Mouse (Mus musculus): ENCODE measurements around the gene Zfp526.

DNA sequence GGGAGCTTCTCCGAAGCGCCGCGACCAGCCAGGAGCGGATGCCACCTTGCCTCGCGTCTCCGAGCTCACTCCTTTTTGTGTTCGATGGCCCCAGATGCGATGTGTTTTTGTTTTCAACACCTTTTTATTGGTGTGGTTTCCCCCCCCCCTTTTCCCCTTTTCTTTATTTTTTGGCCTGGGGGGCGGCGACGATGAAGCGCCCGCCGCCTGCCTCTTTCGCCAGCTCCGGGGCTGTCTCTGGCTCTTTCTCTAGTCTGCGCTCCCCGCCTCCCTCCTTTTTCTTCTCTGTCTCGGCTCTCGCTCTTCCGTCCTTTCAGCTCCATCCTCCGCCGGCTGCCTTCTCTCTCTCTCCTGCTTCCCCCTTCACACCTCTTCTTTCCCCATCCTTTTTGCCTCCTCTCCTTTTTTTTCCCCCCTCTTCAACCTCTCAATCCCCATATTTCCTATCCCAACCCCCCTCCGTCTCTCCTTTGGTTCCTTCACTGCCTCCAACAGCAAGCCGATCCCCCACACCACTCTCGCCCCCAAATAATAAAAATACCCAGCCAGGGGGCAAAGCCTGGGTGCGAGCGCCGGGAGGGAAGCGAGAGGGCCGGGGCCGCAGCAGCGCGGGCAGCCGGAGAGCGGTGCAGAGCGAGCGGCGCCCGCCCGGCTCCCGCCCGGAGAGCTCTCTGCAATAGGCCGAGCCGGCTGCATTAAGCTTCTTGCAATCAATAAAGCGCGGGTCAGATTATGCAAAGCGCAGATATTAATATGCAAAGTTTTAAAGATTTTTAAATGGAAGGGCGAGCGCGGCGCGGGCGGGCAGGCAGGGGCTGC is 42.2 kb upstream of the Zfp526 start:
- TF ChIP-seq CTCF (IDR thresholded peaks at IDR 0.05; ENCODE audit: extremely low read depth, insufficient read depth, low read length) (no peak), POLR2A (IDR thresholded peaks at IDR 0.05; ENCODE audit: extremely low read depth, insufficient read depth, low read length) (peak; percentile 19; the same call in 1 of the 2 replicates)
